Mouse (Mus musculus): ENCODE results near the gene Ado.

Ado gene

GRCm38 (mm10) chr10:67548877-67549731 lies at the start of gene Ado:
Gene Ado (minus strand): TSS chr10:67548955.
- peak; percentile 93 for DNase-seq

GRCm38 (mm10) chr10:67595278-67595677 lies 46.5 kb upstream of the Ado start:
- DNase-seq: no peak

GRCm38 (mm10) chr10:67585873-67586610 lies 37.3 kb upstream of the Ado start:
- no peak for DNase-seq

GRCm38 (mm10) chr10:67581698-67582285 lies 33.0 kb upstream of the Ado start:
- DNase-seq: peak; percentile 18

- DNase-seq: no peak
These were observed 31.1 kb upstream of the Ado start for GRCm38 (mm10) chr10:67579830-67580229.

GRCm38 (mm10) chr10:67573310-67573709 lies 24.6 kb upstream of the Ado start:
- no peak for DNase-seq

- DNase-seq: no peak
These were observed 22.7 kb upstream of the Ado start for GRCm38 (mm10) chr10:67571443-67571842.

- DNase-seq: no peak
These were observed 20.8 kb upstream of the Ado start for GRCm38 (mm10) chr10:67569539-67569938.

- DNase-seq: no peak
These were observed 17.3 kb upstream of the Ado start for GRCm38 (mm10) chr10:67566104-67566503.

- no peak for DNase-seq
These were observed 15.8 kb upstream of the Ado start for GRCm38 (mm10) chr10:67564509-67564908.

GRCm38 (mm10) chr10:67561185-67561584 lies 12.4 kb upstream of the Ado start:
- no peak for DNase-seq

GRCm38 (mm10) chr10:67559765-67560394 lies 11.1 kb upstream of the Ado start:
- DNase-seq: no peak

GRCm38 (mm10) chr10:67558053-67558452 lies 9.3 kb upstream of the Ado start:
- no peak for DNase-seq

GRCm38 (mm10) chr10:67548261-67548854 lies 397 bp downstream of the Ado start:
- peak; percentile 74 for DNase-seq

GRCm38 (mm10) chr10:67547850-67548260 lies 900 bp downstream of the Ado start:
- DNase-seq: peak; percentile 49

GRCm38 (mm10) chr10:67540591-67540990 lies 8.2 kb downstream of the Ado start:
- DNase-seq: no peak

GRCm38 (mm10) chr10:67539401-67539730 lies 9.4 kb downstream of the Ado start:
- DNase-seq: no peak

- DNase-seq: peak; percentile 28
These were observed 10.0 kb downstream of the Ado start for GRCm38 (mm10) chr10:67538585-67539400.

GRCm38 (mm10) chr10:67538106-67538505 lies 10.6 kb downstream of the Ado start:
- peak; percentile 24 for DNase-seq

GRCm38 (mm10) chr10:67537151-67537994 lies 11.4 kb downstream of the Ado start:
- DNase-seq: peak; percentile 94

GRCm38 (mm10) chr10:67536621-67537141 lies 12.1 kb downstream of the Ado start:
- peak; percentile 78 for DNase-seq
